Mouse (Mus musculus) urinary bladder, adult 2 months (tissue): ENCODE data around the gene Ssxb10. TPM values are rescaled to one million over a fixed set of nuclear protein-coding genes. Genes with fewer than 3 reads are reported as not detected.
"Not testable (repeated sequence)": the region's sequence is repeated elsewhere in the genome, so short reads cannot be mapped to it uniquely, and the experiment has no call there.

Experiments
- DNase-seq: peaks from one replicate; pipeline ENCODE4 v3.0.0; 2022; ENCODE audit warnings: low spot score
- polyA plus RNA-seq: library from polyadenylated mRNA; depleted of rRNA; stranded (reverse); fragments of >200 nt; gene quantifications from 2 replicates; pipeline ENCODE4 v1.2.3, GENCODE M21; 2012; rRNA removed

Gene Ssxb10
- polyA plus RNA-seq, result not detected in 2 replicates

DNA sequence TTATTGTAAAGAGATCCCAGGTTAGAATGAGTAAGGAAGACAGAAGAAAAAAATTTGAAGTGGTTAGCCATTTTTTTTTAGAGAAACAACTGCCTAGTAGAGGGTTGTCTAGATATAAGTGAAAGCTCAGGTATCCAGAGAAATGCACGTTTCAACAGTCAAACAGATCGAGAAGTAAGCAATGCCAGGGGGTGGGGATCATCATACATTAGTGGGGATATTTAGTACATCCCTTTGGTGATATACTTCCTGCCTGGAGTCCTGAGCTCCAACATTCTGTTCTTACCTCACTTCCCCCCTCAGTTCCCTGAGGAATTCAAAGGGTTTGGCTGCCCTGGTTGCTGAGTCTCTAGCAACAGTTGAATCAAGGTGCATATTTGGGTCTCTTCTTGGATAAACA is at the start of gene Ssxb10:
TSS of gene Ssxb10 (plus strand) at position 301 of the 400 bp plus-strand sequence.
- no peak for DNase-seq

DNA sequence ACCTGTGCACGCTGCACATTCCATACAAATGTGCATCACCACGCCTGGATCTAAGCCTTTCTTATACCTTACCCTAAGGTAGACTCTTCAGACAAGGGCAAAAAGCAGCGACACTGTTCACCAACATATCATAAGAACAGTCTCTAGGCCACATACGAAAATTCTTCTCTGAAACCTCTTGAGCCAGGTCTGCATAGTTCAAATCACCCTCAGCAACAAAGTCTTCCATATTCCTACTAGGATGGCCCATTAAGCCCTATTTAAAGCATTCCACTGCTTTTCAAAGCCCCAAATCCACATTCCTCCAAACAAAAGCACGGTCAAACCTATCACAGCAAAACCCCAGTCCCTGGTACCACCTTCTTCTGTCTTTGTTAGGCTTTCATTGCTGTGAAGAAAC is 38.6 kb upstream of the Ssxb10 start:
- DNase-seq, result no peak

DNA sequence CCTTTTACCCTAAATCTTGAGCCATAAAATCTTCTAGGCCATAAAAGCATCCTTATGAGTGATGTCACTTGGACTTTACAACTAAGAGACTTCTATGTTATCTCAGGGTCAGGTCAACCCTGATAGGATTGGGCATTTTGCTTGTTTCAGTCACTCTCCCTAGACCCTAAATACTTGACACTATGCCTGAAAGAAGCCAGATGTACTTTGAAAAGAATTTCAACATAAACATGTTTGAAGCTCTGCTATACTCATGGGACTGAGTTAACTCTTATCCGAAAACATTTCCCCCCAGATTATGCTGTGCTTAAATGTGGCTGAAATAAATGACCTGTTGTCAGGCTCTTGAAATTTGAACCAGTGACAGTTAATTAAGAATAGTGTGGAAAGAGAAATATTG is 17.9 kb upstream of the Ssxb10 start:
- DNase-seq, result no peak

DNA sequence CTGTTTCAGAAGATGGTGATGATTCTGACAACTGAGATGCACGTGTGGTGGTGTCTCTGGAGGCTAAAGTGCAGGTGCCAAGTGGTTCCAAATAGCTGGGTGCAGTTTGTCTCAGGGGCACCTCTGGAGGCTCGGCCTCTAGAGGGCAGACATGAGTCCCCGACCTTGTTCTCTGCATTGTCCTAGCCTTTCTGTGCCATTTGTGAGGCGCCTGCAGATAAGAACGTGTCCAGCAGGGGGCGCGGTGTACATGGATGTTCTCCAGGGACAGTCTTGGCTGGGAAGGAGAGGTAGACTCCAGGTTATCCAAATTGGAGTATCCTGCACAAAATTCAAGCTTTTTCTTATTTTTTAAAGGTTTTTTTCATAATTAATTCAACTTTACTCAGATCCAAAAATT is 12.3 kb upstream of the Ssxb10 start:
- DNase-seq, result peak; percentile 23

DNA sequence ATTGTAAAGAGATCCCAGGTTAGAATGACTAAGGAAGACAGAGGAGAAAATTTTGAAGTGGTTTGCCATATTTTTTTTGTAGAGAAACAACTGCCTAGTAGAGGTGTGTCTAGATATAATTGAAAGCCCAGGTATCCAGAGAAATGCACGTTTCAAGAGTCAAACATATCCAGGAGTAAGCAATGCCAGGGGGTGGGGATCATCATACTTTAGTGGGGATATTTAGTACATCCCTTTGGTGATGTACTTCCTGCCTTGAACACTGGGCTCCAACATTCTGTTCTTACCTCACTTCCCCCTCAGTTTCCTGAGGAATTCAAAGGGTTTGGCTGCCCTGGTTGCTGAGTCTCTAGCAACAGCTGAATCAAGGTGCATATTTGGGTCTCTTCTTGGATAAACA is 39.5 kb downstream of the Ssxb10 start, which contains the start of gene Ssxb9:
TSS of gene Ssxb9 (plus strand) at position 301 of the 400 bp plus-strand sequence.
- not testable (repeated sequence) for DNase-seq

Other genes with a start within 250 kb of the Ssxb10 start
- gene Was, start 236.9 kb upstream of the Ssxb10 start, polyA plus RNA-seq, result 3.8 and 3.9 TPM in 2 replicates
- 73.3 and 77.8 TPM in 2 replicates for gene Wdr13, start 194.5 kb upstream of the Ssxb10 start, polyA plus RNA-seq
- 281 and 318 TPM in 2 replicates for gene Rbm3, start 181.5 kb upstream of the Ssxb10 start, polyA plus RNA-seq
- 11.2 and 11.7 TPM in 2 replicates for gene Tbc1d25, start 151.2 kb upstream of the Ssxb10 start, polyA plus RNA-seq
- gene Ebp, start 133.9 kb upstream of the Ssxb10 start, polyA plus RNA-seq, result 30.5 and 33.0 TPM in 2 replicates
- gene Porcn, start 120.9 kb upstream of the Ssxb10 start, polyA plus RNA-seq, result 40.1 and 41.2 TPM in 2 replicates
- 23.1 and 24.2 TPM in 2 replicates for gene Ftsj1, start 75.0 kb upstream of the Ssxb10 start, polyA plus RNA-seq
- gene Slc38a5, start 56.3 kb upstream of the Ssxb10 start, polyA plus RNA-seq, result 2.1 and 2.9 TPM in 2 replicates
- gene Ssxb9, start 39.6 kb downstream of the Ssxb10 start, polyA plus RNA-seq, result not detected in 2 replicates
- gene Ssxb1, start 85.9 kb downstream of the Ssxb10 start, polyA plus RNA-seq, result not detected in 2 replicates
- gene Ssxb2, start 134.3 kb downstream of the Ssxb10 start, polyA plus RNA-seq, result not detected in 2 replicates
- gene Gm14459, start 197.5 kb downstream of the Ssxb10 start, polyA plus RNA-seq, result not detected in 2 replicates
- not detected in 2 replicates for gene Ssxb6, start 220.8 kb downstream of the Ssxb10 start, polyA plus RNA-seq